Mouse (Mus musculus): Measurements from ENCODE around the gene Vkorc1l1.
"Not testable (repeated sequence)": the region's sequence is repeated elsewhere in the genome, so short reads cannot be mapped to it uniquely, and the experiment has no call there.

DNA sequence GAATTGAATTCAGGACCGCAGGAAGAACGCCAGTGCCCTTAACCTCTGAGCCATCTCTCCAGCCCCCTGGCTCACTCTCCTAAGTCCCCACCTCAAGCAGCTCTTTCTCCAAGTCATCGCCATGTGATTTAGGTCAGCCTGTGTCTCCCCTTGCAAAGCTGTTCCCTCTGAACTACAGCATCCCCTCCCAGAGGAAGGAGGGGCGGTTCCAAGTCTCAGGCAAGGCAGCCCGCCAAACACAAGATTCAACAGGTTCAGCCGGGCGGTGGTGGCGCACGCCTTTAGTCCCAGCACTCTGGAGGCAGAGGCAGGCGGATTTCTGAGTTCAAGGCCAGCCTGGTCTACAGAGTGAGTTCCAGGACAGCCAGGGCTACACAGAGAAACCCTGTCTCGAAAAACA lies 26.3 kb upstream of the Vkorc1l1 start:
- not testable (repeated sequence) for TF ChIP-seq POLR2A (IDR thresholded peaks at IDR 0.05; ENCODE audit: insufficient read length, low read depth); MAX (IDR thresholded peaks at IDR 0.05; ENCODE audit: low read depth); POLR2AphosphoS2 (IDR thresholded peaks at IDR 0.05; ENCODE audit: insufficient read length, low read depth); E2F4 (IDR thresholded peaks at IDR 0.05; ENCODE audit: insufficient read depth); TCF12 (IDR thresholded peaks at IDR 0.05; ENCODE audit: insufficient read depth, poor library complexity, severe bottlenecking); USF1 (IDR thresholded peaks at IDR 0.05; ENCODE audit: low read depth)
